Mouse (Mus musculus): ENCODE results near the gene Riok2.

DNA sequence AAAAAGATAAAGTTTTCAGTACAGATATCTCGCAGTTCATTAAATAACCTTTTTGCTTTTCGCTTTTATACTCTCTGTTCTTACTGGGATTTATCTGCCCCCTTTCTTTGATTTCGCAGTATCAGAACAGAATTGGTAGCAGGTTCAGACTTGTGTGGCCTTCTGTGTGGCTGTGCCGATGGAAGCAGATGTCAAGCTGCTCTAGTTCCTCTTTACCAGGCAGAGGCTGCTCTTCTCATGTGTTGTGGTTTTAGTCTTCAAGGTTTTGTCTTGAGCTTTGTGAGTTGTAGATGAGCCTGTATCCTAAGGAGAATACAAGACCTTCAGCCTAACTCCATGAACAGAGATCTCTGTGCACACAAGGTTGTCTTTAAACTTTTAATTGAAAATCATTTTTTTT is 17.7 kb downstream of the Riok2 start:
- no peak for TF ChIP-seq CTCF (IDR thresholded peaks at IDR 0.05; ENCODE audit: insufficient read depth, low read length)
- no peak for TF ChIP-seq POLR2A (IDR thresholded peaks at IDR 0.05; ENCODE audit: borderline replicate concordance, extremely low read depth, low read depth, low read length)

Data from lung, adult 2 months (tissue).